Mouse (Mus musculus) small intestine, adult 2 months (tissue): ENCODE data around the gene Gorab.

Experiments used
- CTCF ChIP-seq: fragments of 200-500 bp; IDR thresholded peaks from 2 replicates; pipeline ENCODE4 v1.5.1; 2012; ENCODE audit warnings: low read depth, mild to moderate bottlenecking, control low read depth, inconsistent platforms, low read length, moderate library complexity, mixed read lengths; ENCODE audit not compliant: insufficient replicate concordance, insufficient read length; ENCODE audit errors: extremely low read depth
- POLR2A ChIP-seq: fragments of 200-500 bp; IDR thresholded peaks from 2 replicates; pipeline ENCODE4 v1.6.1; 2012; ENCODE audit warnings: low read depth, mild to moderate bottlenecking, control low read depth, inconsistent platforms, low read length, moderate library complexity

DNA sequence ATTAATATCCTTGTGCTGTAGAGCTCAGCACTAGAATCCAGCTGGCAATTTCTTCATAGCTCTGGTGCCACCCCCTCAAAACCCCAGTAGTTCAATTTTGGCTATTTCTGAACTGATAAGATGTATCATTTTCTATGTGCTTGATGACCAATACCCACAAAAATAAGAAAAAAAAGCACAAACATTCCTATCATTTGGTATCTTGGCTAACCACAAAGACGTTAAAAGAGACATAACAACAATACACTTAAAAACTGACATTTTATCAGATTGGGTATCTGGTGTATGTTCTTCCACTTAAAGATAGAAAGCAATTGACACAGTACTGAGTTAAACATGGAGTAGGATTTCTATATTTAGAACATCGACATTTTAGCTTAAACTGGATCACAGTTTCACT is 35.5 kb upstream of the Gorab start:
- no peak for TF ChIP-seq CTCF
- TF ChIP-seq POLR2A = no peak
